Mouse (Mus musculus) kidney, adult 18-20 months (tissue): ENCODE results near the gene Sav1.

ENCODE experiments used
- DNase-seq: peaks from one replicate; pipeline ENCODE4 v3.0.0; 2021

The Sav1 gene

DNA sequence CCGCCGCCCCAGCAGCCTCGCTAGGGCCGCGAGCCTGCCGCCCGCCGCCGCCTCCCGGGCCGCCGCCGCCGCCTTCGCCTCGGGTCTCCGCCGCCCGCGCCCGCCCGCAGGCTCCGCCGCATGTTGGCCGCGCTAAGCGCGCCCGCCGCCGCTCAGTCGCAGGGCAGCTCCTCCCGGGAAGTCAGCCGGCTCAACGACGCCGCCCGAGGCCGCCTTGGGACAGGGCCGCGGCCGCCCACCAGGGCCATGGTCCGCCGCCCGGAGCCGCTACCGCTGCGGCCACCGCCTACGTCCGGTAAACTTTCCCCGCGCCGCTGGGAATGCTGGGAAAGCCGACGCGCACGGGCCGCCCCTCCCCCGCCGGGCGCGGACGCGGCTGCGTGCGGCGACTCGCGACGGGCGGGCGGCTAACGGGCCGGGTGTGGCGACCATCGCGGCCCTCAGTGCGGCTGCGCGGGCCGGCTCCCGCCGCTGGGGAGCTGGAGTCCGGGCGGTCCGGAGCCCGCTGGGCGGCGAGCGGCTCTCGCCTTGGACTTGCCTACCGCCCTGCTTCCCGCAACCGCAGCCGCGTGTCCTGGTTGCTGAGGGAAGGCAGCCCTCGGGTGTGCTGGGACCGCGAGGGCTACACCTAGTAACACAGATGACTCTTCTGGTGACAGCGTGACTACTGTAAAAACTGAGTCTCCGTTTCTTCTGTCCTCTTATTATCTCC lies at the start of gene Sav1:
Sav1 (minus strand) TSS at position 217 of the 712 bp plus-strand sequence.
- peak; percentile 94 for DNase-seq

DNA sequence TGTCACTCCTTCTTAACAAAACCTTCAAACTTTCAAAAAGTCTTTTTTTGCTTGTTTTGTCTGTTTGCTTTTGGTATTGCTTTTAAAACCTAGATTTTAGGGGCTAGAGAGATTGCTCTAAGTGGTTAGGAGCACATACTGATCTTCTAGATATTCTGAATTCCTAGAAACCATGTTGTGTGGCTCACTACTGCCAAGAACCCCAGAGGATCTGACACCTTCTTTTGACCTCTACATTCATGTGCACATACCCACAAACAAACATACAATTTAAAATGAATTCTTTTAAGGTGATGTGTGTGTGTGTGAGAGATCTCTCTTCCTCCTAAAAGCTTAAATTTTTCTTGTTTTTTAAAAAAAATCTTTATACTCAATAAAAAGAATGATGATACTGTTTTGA lies 39.4 kb upstream of the Sav1 start:
- DNase-seq = no peak

DNA sequence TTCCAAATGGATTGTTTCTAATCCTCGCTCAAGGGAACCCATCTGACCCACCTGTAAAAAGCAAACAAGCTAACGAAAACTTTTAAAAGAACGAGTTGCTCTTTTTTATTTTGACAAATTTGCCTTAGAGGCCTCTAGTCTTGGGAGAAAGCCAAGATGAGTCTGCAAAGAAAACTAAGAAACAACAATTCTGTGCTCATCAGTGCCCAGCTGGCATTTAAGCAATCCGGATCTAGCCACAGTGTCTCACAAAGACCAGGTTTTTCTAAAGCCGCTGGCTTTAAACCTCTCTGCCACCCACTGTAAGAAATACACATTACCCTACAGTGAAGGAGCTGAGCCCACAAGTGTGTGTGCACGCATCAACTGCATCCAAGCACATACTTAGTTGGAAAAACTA lies 38.6 kb upstream of the Sav1 start:
- DNase-seq = no peak

DNA sequence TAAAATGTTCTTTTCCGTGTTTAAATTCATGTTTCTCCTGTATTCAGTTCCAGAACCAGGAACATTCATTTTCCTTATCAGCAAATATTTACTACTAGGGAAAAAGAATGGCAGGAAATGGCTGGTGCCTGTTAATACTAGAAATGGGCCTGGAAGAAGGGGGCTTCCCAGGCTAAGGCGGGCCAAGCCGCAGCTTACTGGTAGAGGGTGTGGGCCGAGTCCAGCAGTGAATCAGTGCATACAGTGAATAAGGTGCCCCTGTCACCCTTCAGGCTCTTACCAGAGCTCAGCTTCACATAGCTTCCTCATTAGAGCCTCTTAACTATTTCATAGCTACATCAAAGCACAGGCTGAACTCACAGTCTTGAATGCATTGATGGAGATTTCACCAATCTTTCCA lies 36.8 kb upstream of the Sav1 start:
- no peak for DNase-seq

DNA sequence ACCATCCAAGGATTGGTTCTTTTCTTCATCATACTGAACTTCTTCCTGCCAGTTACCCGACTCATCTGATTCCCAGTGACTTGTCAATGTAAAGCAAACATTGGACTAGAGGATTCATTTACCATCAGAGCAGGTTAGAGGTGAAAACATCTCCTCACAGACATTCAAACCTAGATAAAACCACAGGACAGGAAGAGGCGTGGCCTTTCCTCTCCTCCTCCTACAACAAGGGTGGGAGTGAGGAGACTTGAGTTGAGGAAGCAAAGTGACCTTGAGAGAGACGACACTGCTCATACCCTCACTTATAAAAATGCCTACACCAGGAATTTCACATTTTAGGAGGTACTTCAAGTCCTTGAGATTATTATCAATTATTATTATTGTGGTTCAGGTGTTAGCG lies 31.4 kb upstream of the Sav1 start:
- DNase-seq = no peak

DNA sequence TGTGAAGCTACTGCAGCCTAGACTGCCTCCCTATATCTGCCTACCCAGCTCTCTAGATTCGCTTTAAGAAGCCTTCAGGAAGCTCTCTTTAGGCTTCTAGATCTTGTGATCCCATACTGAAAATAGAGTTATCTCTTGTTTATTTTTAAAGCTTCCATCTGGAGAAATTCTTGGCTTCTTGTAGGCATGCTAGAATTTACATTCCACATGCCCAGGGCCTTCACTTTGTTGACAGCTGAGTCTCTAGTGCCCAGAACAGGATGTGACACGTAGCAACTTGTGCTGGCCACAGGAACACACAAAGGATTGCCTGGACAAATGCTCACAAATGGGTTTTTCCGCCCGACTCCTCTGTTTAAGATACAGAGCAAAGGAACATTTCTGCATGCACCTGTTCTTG lies 29.1 kb upstream of the Sav1 start:
- no peak for DNase-seq

DNA sequence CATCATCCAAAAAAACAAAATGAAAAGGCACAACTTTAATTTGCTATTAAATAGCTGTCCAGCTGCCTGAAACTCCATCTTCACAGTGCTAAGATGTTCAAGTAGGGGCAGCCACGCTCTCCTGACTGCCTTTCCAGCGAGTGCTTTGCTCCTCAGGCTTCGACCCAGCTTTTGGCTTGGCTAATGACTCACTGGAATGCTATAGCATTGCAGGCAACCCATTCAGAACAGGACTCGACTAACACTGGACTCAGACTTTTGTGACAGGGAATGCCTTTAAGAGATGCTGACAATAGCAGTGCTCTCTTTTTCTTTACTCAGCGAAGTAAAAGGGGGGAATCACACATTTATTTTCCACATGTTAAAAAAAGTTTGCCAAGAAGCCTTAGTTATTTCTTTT lies 24.9 kb upstream of the Sav1 start:
- DNase-seq = no peak

DNA sequence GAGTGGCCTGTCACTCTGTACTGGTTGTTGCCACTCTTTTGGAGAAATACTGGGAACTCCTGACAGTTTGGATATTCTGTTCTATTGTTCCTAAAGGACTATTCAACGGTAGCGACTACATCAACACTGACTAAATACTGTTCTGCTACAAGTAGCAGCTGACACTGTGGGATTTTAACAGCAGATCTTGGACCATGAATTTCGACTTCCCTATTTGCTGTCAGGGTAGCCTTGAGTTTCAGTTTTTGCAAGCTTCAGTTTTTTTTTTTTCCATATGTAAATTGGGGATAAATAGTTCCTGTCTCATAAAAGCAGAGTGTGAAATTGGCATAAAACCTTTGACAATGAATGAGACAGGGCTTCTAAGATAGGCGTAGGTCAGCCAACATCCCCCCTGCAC lies 23.6 kb upstream of the Sav1 start:
- DNase-seq = no peak

DNA sequence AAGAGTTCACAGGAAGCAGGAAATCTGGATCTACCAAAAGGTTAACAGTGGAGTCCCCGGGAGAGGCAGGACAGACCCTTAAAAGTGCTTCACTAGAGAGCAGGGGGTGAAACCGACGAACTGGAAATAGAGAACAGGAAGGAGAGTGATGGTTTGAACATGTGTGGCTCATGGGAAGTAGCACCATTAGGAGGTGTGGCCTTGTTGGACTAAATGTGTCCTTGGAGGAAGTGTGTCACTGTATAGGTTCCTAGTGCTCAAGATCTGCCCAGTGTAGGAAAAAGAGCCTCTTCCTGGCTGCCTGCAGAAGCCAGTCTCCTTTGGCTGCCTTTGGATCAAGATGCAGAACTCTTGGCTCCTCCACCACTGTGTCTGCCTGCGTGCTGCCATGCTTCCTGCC lies 18.3 kb upstream of the Sav1 start:
- DNase-seq = no peak

DNA sequence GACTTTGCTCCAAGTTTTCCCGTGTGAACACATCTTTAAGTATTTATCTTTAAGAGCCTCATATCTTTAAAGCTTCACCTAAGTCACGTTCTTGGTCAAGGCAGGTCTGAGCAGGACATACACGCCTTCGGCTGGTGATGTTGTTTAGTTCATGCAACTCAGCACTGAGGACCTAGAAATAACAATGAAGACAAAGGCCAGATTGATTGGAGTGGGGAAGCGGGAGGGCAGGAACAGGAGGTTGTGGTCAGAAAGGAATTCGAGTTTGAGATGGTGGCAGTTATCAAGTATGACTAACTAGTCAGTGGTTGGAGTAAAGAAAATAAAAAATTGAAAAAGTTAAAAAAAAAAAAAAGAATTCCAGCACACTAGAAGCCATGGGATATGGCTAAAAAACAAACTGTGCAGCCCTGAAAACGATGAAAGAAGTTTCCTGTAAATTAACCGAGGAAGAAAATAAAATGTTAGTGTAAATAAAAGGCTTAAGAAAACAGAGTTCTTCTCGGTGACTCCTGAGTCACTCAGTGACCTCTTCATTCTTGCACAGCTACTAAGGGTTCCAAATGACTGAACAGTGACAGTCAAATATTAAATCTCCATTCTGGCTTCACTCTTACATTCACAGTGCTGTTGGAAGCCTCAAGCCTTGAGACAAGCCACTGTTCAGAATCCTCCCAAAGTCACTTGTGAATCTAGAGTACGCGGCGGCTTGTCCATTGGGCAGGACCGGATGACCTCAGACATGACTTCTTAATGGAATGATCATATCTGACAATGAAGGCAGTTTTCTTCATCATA lies 11.6 kb upstream of the Sav1 start:
- DNase-seq = no peak

DNA sequence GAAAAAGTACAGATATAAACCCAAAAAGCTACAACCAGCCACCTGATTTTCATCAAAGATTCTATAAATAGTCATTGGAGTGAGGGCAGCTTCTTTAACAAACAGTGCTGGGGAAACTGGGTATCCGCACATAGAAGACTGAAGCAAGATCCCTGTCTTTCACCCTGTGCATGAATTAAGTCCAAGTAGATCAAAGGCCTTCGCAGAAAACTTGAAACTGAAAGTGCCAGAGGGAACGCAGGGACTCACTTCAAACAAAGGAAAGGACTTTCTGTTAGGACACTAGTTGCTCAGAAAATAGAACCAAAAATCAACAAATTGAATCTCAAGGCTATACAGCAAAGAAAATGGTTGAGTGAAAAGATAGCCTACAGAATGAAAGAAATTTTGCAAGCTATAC lies 8.6 kb upstream of the Sav1 start:
- no peak for DNase-seq

DNA sequence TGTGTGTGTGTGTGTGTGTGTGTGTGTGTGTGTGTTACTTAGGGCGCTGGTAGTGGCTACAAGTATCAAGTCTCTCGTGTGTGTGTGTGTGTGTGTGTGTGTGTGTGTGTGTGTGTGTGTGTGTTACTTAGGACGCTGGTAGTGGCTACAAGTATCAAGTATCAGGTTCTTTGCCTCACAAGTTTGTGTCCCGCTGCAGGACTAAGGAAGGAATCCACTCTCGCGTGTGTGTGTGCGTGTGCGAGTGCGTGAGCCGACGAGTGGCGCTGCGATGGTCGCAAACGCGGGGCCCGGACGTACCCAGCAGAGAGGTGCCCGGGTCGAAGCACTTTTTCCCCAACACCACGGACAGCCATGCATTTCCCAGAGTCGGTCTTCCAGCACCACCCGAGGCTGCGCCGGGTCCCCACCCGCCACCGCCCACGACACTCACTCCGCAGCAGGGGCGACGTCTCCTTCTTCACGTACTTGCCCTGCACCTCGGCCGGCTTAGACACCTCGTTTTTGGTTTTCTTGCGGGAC lies 500 bp downstream of the Sav1 start:
- DNase-seq = peak; percentile 53

DNA sequence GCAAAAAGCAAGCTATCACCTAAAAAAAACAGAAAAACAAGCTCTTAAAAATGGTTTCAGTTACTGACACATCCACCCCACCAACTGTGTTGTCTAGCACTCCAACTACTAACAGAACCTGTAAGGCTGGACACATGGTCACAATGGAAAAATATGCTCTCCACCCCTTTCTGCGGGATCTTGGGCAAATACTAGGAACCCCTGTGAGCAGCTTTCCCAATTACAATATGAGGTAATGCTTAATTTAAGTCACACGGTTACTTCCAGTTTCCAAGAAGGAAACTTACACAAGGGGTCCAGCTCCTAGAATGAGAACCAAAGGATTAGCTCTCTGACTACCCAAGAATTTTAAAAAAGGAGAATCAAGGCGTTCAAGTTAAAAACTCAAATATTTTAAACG lies 1.3 kb downstream of the Sav1 start:
- no peak for DNase-seq

DNA sequence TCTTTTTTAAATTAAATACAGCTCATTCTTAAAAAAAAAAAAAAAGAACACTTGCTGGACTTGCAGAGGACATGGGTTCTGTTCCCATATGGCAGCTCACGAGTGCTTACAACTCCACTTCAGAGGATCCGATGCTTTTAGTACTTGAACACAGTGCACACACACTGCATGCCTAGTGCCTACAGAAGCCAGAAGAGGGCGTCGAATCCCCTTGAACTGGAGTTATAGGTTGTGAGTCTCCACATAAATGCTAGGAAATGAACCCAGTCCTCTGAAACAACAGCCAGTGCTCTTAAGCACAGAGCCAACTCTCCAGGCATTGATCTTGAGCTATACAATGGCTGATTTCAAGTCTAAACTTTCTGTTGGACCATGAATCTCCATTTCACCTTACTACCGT lies 3.9 kb downstream of the Sav1 start:
- no peak for DNase-seq

DNA sequence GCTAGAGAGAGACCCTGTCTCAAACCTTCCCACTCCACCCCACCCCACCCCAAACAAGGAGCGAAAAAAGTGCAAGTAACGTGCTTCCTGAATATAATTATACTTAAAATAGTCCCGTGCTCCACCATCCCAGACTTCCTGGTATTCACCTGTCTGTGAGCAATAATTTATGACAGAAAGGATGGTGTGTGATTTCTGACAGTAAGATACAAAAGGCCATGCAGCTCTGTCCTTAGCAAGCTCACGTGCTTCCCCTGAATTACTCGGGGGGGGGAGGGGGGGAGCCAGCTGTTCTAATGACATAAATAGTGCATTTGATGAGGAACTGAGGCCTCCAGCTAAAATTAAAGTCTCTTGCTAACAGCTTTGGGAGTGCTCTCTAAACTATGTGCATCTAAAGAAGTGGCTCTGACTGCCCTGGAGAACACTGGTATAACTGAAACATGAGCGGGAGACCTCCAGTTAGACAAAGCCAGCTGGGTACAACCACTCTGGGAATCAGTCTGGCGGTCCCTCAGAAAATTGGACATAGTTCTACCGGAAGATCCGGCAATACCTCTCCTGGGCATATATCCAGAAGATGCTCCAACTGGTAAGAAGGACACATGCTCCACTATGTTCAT lies 9.3 kb downstream of the Sav1 start:
- DNase-seq = peak; percentile 21

DNA sequence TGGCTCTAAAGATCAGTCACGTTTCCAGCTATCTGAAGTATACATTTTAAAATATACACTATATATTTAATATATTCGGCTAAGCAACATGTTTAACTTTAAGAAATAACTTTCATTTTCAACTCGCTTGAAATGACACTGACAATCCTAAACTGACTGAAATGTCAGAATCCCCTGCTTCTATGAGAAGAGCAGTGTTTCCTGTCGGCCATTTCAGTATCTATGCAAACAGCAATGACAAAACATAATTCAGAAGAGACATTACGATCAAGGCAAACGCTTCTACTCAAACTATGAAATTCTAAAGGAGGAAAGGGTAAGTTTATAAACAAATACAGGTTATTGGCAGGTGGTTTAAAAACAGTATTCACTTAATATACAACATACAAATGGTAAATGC lies 10.1 kb downstream of the Sav1 start:
- no peak for DNase-seq

DNA sequence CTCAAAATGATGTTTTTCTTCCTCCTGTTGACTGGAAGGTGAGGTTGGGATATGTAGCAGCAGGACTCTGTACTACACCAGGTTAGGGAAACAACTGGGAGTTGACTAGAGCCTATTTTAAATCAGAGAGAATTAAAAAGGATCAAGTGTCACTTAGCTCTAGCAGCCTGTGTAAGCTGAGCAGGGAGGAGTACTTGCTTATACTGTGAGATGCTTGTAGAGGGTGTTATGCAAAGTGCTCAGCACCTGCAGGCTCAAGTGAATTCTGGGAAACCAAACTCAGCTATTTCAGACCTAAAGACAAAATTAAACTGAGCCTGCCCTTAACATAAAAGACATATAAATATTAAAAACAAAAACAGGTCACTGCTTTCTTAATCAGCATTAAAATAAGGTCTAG lies 13.1 kb downstream of the Sav1 start:
- DNase-seq = no peak

DNA sequence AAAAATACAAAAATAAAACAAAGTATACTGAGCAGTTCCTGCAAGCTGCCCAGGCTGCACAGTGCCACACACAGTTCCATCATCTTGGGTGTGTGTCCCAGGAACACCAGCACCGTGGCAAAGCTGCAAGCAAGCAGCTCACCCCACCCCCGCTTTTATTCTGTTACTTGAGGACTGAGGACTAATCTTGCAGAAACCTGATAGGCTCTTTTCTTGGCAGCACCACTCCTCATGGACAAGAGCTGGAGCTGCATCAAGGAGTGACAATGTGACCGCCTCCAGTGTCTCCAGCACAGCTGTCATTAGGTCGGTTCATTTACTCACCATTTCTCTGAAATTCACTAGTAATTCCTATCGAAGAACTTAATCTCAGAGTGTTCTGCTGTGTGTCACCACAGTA lies 18.6 kb downstream of the Sav1 start:
- no peak for DNase-seq

DNA sequence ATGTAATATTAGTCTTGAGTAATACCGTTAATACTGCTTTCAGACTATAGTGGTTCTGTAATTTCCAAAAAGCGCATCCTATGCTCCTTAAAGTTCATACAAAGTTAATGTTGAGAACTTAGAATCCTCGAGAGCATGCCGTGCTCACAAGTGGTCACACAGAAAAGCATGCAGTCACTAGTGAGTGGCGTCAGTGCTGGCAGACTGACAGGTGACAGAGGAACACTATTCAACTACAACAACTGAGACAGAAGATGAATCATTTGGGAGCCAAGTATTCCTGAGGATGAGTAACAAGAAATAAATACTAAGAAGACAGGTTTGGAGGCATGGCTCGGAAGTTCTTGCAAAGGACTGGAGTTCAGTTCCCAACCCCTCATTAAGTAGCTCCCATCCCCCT lies 19.7 kb downstream of the Sav1 start:
- no peak for DNase-seq

DNA sequence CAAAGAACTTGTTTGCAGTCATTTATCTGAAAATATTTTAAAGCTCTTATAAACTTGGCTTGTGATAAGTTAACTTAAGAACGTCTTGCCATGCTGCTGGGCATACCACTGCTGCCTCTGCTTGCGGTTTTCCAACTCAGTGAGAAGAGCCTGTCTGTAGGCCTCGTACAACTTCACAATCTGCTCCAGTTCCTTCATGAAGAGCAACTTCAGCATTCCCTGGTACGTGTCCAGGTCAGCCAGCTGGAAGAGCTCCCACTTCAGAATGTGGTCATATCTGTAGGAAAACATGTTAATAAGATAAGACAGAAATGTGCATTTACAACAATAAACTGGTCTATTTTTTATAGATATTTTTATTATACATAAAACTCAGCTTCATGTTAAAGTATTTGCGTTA lies 20.7 kb downstream of the Sav1 start:
- no peak for DNase-seq

DNA sequence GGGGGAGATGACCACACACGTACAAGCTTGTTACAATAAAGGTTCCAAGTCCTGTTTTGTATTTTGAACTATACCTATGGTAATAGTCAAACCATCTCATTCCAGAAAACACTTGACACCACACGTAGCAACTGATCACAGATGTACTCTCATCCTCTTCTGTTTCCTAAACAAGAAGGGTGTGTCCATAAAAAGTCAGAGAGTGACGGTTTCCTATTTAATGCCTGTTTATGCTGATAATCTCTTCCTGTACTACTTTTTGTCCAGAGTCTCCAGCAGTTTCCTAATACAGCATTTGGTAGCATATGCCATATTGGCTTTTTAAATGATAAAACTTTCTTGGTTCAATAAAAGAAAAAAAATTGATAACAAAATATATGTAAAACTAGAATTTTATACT lies 21.2 kb downstream of the Sav1 start:
- DNase-seq = no peak

DNA sequence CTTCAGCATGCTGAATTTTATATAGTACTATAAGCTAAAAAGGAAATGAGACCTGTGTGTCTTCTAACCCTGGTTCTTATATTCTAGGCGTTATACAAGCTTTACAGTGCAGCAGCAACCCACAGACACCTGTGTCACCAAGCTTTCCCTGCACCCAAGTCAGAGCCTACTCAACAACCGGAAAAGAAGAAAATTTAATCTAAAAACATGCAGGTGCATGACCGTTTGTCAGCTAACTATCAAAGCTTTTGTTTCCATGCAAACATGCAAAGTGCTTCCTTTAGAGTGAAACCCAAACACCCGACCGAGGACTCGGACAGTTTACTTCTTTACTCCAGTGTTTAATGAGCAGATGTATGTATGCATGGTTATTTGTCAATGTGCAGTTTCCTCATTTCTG lies 23.7 kb downstream of the Sav1 start:
- DNase-seq = no peak

DNA sequence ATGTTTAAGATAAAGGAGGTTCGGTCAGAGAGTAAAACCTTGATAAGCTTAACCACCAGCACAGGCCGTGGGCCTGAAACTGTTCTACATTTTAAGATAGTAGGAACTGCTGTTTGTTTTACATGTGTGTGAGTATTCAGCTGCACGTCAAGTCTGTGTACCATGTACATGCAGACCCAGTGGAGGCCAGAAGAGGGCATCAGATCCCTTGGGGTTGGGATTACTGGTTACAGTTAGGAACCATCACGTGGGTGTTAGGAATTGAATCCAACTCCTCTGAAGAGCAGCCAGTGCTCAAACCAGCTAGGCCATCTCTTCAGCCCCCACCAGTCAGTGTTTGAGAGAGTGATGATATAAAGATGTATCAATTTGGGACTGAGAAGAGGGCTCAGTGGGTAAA lies 24.3 kb downstream of the Sav1 start:
- peak; percentile 78 for DNase-seq

DNA sequence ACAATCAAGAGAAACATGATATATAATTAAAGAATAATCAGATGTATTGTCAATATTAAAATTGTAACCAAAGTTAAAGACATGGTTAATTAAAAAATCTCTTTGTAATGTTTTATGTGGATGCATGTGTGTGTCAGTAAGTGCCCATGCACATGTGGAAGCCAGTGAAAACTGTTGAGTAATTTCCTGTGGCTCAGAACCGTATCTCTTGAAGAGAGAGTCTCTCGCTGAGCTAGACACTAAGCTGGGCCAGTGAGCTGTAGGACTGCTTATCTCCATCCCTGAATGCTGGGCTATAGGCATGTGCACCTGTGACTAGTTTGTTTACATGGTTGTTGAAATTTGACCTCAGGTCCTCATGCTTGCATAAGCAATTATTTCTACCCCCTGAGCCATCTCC lies 29.4 kb downstream of the Sav1 start:
- no peak for DNase-seq
